Mouse (Mus musculus): Measurements from ENCODE around the gene Fam83d.

DNA sequence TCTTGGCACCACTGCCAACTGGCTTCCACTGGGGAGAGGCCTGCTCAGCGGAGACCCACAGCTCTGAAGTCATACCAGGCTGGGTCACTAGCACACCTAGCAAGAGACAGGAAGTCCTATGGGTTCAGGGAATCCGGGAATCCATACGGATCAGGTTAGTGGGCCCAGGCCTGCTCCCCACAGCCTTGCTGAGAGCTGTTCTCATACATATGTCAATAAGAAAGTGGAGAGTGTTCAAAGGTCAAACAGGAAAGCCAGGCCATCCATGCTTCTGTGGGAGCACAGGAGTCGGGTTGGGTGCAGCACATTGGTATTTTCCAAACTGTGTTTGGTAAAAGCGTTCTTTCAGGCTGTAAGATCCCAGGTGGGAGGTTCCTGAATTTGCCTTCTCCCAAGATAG, 5.6 kb upstream of the Fam83d start:
- TF ChIP-seq CTCF (IDR thresholded peaks at IDR 0.05; ENCODE audit: low read depth, low read length) (no peak), POLR2AphosphoS5 (IDR thresholded peaks at IDR 0.05; ENCODE audit: insufficient replicate concordance, low read depth, low read length) (no peak), GATA1 (IDR thresholded peaks at IDR 0.05; ENCODE audit: borderline replicate concordance, low read length) (no peak), TAL1 (conservative IDR thresholded peaks at IDR 0.05; ENCODE audit: low read depth, low read length) (no peak), GATA2 (IDR thresholded peaks at IDR 0.05; ENCODE audit: borderline replicate concordance, low read depth, low read length) (no peak)

Data from G1E (cell line).